8 mouse cellular contexts compared by ENCODE assay signal in the genomic region with DNA sequence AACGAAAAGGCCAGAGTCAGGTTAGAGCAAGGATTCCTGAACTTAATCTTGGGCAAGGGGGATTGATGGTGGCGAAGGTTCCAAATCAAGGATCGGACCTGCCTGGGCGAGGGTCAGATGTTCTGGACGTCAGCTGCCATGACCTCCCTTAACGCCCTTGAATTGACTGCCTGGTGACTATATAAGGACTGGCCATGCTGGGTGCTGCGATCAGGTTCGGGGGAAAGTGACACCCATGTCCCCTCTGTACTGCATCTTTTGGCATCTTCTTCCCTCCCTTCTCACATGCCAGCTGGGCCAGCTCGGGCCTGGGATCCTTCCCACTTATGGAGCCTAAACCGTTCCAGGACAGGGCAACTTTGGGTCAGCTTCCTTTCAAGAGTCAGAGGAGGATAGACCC. TPM values are rescaled to one million over a fixed set of nuclear protein-coding genes. Genes with fewer than 3 reads are reported as not detected.
DNase-seq lines count a peak whose midpoint lies in the region; ATAC-seq and TF ChIP-seq lines count a peak whose summit lies in the region.

No protein-coding gene starts in this region.

- no peak for TF ChIP-seq EP300 in ES-Bruce4 (IDR thresholded peaks at IDR 0.05; ENCODE audit: insufficient read depth, low read depth, low read length)

- H3K36me3 ChIP-seq in ES-Bruce4 (ENCODE audit: control insufficient read depth, insufficient read depth, low read length, poor library complexity, severe bottlenecking), result peaks cover 22% of the 10 kb centered on the region
- H3K36me3 ChIP-seq in forebrain, postnatal 0 days (ENCODE audit: insufficient read depth), result peaks cover 15% of the 10 kb centered on the region
- H3K36me3 ChIP-seq in intestine, embryonic 14.5 days (ENCODE audit: control insufficient read depth, insufficient read depth, low read length), result peaks cover 22% of the 10 kb centered on the region
- peaks cover 12% of the 10 kb centered on the region; the same call in 1 of the 2 replicates for H3K36me3 ChIP-seq in neural tube, embryonic 14.5 days (ENCODE audit: control insufficient read depth, insufficient read depth, low read length)

- H3K27me3 ChIP-seq in ES-Bruce4 (ENCODE audit: control insufficient read depth, insufficient read depth, low read length, poor library complexity, severe bottlenecking), result no peaks in the 10 kb centered on the region
- H3K27me3 ChIP-seq in forebrain, postnatal 0 days (ENCODE audit: insufficient read depth, low read length), result no peaks in the 10 kb centered on the region
- H3K27me3 ChIP-seq in intestine, embryonic 14.5 days (replicated peaks; ENCODE audit: control insufficient read depth, insufficient read depth, low read length), result no peaks in the 10 kb centered on the region
- H3K27me3 ChIP-seq in neural tube, embryonic 14.5 days (ENCODE audit: control insufficient read depth, insufficient read depth, low read length), result no peaks in the 10 kb centered on the region

- H3K4me1 ChIP-seq in ES-Bruce4 (ENCODE audit: control insufficient read depth, insufficient read depth, low read length), result peaks cover 2% of the 10 kb centered on the region
- peaks cover 13% of the 10 kb centered on the region for H3K4me1 ChIP-seq in forebrain, postnatal 0 days (ENCODE audit: insufficient read depth)
- H3K4me1 ChIP-seq in intestine, embryonic 14.5 days (replicated peaks; ENCODE audit: control insufficient read depth, insufficient read depth, low read length), result peaks cover 18% of the 10 kb centered on the region
- peaks cover 23% of the 10 kb centered on the region; the same call in 1 of the 2 replicates for H3K4me1 ChIP-seq in neural tube, embryonic 14.5 days (ENCODE audit: control insufficient read depth, insufficient read depth, low read length)

- TF ChIP-seq POLR2A in ES-Bruce4 (IDR thresholded peaks at IDR 0.05; ENCODE audit: insufficient read depth, low read length), result no peak

- 2% methylated on average over 10 of the region's 10 CpGs for WGBS in forebrain, postnatal 0 days
- 3% methylated on average over 9 of the region's 10 CpGs for WGBS in intestine, embryonic 14.5 days
- 8% methylated on average over 10 of the region's 10 CpGs for WGBS in neural tube, embryonic 14.5 days

- H3K27ac ChIP-seq in ES-Bruce4 (ENCODE audit: insufficient read depth, low read length), result peak overlapping the region; percentile 25; the same call in 1 of the 2 replicates
- H3K27ac ChIP-seq in forebrain, postnatal 0 days (ENCODE audit: low read depth, low read length), result no peak overlapping the region
- no peak overlapping the region for H3K27ac ChIP-seq in intestine, embryonic 14.5 days (ENCODE audit: low read depth)
- peak overlapping the region; percentile 34; the same call in 1 of the 2 replicates for H3K27ac ChIP-seq in neural tube, embryonic 14.5 days (ENCODE audit: low read depth, low read length)

- peak overlapping the region; percentile 88 for H3K9ac ChIP-seq in ES-Bruce4 (ENCODE audit: low read depth, poor library complexity, severe bottlenecking)
- H3K9ac ChIP-seq in forebrain, postnatal 0 days, result peak overlapping the region; percentile 62
- H3K9ac ChIP-seq in intestine, embryonic 14.5 days (ENCODE audit: low read length), result peak overlapping the region; percentile 53
- H3K9ac ChIP-seq in neural tube, embryonic 14.5 days (replicated peaks; ENCODE audit: low read depth, low read length), result peak overlapping the region; percentile 69

- no peak for ATAC-seq in forebrain, postnatal 0 days
- no peak for ATAC-seq in intestine, embryonic 14.5 days (replicated peaks; ENCODE audit: low FRiP score, low TSS enrichment, low read depth)
- ATAC-seq in neural tube, embryonic 14.5 days (ENCODE audit: low read depth), result no peak

- H3K4me3 ChIP-seq in ES-Bruce4 (ENCODE audit: low read depth, low read length), result peak overlapping the region; percentile 65
- H3K4me3 ChIP-seq in forebrain, postnatal 0 days (ENCODE audit: low read depth, low read length), result peak overlapping the region; percentile 70
- peak overlapping the region; percentile 58 for H3K4me3 ChIP-seq in intestine, embryonic 14.5 days (ENCODE audit: low read depth, low read length)
- peak overlapping the region; percentile 65 for H3K4me3 ChIP-seq in neural tube, embryonic 14.5 days (ENCODE audit: low read depth, low read length)

- peak; percentile 29 for DNase-seq in cerebellum, adult 11 months
- DNase-seq in cerebellum, postnatal 4 days (ENCODE audit: low spot score in 2 of 2), result no peak
- DNase-seq in forebrain, postnatal 0 days, result no peak
- DNase-seq in intestine, embryonic 14.5 days (ENCODE audit: low spot score), result no peak
- DNase-seq in adrenal gland, postnatal 10 days, result no peak
- no peak for DNase-seq in ovary, postnatal 10 days (ENCODE audit: low spot score)

- no peak for TF ChIP-seq CTCF in ES-Bruce4 (IDR thresholded peaks at IDR 0.05; ENCODE audit: low read depth, low read length)
- TF ChIP-seq CTCF in forebrain, postnatal 0 days (IDR thresholded peaks at IDR 0.05; ENCODE audit: low read depth), result no peak

- no peaks in the 10 kb centered on the region for H3K9me3 ChIP-seq in ES-Bruce4 (replicated peaks; ENCODE audit: control insufficient read depth, insufficient read depth, low read length, poor library complexity, severe bottlenecking)
- no peaks in the 10 kb centered on the region for H3K9me3 ChIP-seq in forebrain, postnatal 0 days (ENCODE audit: low read length)
- no peaks in the 10 kb centered on the region for H3K9me3 ChIP-seq in intestine, embryonic 14.5 days (ENCODE audit: control insufficient read depth, low read length)
- H3K9me3 ChIP-seq in neural tube, embryonic 14.5 days (ENCODE audit: control insufficient read depth, low read length), result no peaks in the 10 kb centered on the region

- peak overlapping the region; percentile 91 for H3K4me2 ChIP-seq in forebrain, postnatal 0 days (ENCODE audit: low read depth)
- H3K4me2 ChIP-seq in intestine, embryonic 14.5 days (ENCODE audit: low read length), result peak overlapping the region; percentile 63
- H3K4me2 ChIP-seq in neural tube, embryonic 14.5 days (ENCODE audit: low read depth, low read length), result peak overlapping the region; percentile 96

RNA-seq across cellular contexts. Expression of gene Tmem38a, which starts 0.7 kb away (rescaled TPM):
- polyA plus RNA-seq in ES-Bruce4 (2011; ENCODE audit: insufficient read depth, insufficient read length, low read depth, missing spikeins), result 12.2 and 14.7 TPM in 2 replicates
- 40.2 and 46.0 TPM in 2 replicates for total RNA-seq in forebrain, postnatal 0 days (2014; rRNA removed)
- polyA plus RNA-seq in forebrain, postnatal 0 days (2015; fragmentation: Nextera tagmentation; extraction: Ambion mirVana), result 26.3 and 37.8 TPM in 2 replicates
- 15.7 and 17.8 TPM in 2 replicates for polyA plus RNA-seq in intestine, embryonic 14.5 days (2014; fragmentation: Nextera tagmentation; extraction: Ambion mirVana)
- polyA plus RNA-seq in neural tube, embryonic 14.5 days (2014; fragmentation: Nextera tagmentation; extraction: Ambion mirVana), result 27.9 and 31.6 TPM in 2 replicates
- 10 to 100 TPM; 25.7 to 71.4 TPM for total RNA-seq in adrenal gland, postnatal 10 days (2021)

RNA-seq across cellular contexts. Expression of gene Smim7, which starts 1.6 kb away (rescaled TPM):
- 77.7 and 78.7 TPM in 2 replicates for polyA plus RNA-seq in ES-Bruce4 (2011; ENCODE audit: insufficient read depth, insufficient read length, low read depth, missing spikeins)
- total RNA-seq in forebrain, postnatal 0 days (2014; rRNA removed), result 115 and 117 TPM in 2 replicates
- polyA plus RNA-seq in forebrain, postnatal 0 days (2015; fragmentation: Nextera tagmentation; extraction: Ambion mirVana), result 151 and 163 TPM in 2 replicates
- polyA plus RNA-seq in intestine, embryonic 14.5 days (2014; fragmentation: Nextera tagmentation; extraction: Ambion mirVana), result 129 and 137 TPM in 2 replicates
- polyA plus RNA-seq in neural tube, embryonic 14.5 days (2014; fragmentation: Nextera tagmentation; extraction: Ambion mirVana), result 133 and 144 TPM in 2 replicates
- 10 to 100 TPM; 95.5 to 97.2 TPM for total RNA-seq in adrenal gland, postnatal 10 days (2021)

RNA-seq across cellular contexts. Expression of gene Med26, which starts 24.4 kb away (rescaled TPM):
- polyA plus RNA-seq in ES-Bruce4 (2011; ENCODE audit: insufficient read depth, insufficient read length, low read depth, missing spikeins), result 10.2 and 11.2 TPM in 2 replicates
- 10.9 and 14.2 TPM in 2 replicates for total RNA-seq in forebrain, postnatal 0 days (2014; rRNA removed)
- 17.7 and 18.6 TPM in 2 replicates for polyA plus RNA-seq in forebrain, postnatal 0 days (2015; fragmentation: Nextera tagmentation; extraction: Ambion mirVana)
- 13.9 and 14.9 TPM in 2 replicates for polyA plus RNA-seq in intestine, embryonic 14.5 days (2014; fragmentation: Nextera tagmentation; extraction: Ambion mirVana)
- 11.4 and 14.6 TPM in 2 replicates for polyA plus RNA-seq in neural tube, embryonic 14.5 days (2014; fragmentation: Nextera tagmentation; extraction: Ambion mirVana)
- total RNA-seq in adrenal gland, postnatal 10 days (2021), result 10 to 100 TPM; 10.1 to 10.2 TPM

Comparison
In these comparisons a context has a peak if more than half of its experiments do, and no peak if none do; other contexts are left out.
1. H3K27ac ChIP-seq: peak in ES-Bruce4 (single experiment) and neural tube, embryonic 14.5 days (single experiment); none in forebrain, postnatal 0 days (single experiment) and intestine, embryonic 14.5 days (single experiment).
2. Peak in every context shown above with its lines, with median percentiles within 50 percentile points of each other: H3K4me3 ChIP-seq, H3K9ac ChIP-seq and H3K4me2 ChIP-seq.